Mouse (Mus musculus): ENCODE results near the gene Arv1. TPM values are rescaled to one million over a fixed set of nuclear protein-coding genes. Genes with fewer than 3 reads are reported as not detected.

Gene Arv1
- polyA plus RNA-seq, 1 experiment from 2014 or later = 15.0 TPM

DNA sequence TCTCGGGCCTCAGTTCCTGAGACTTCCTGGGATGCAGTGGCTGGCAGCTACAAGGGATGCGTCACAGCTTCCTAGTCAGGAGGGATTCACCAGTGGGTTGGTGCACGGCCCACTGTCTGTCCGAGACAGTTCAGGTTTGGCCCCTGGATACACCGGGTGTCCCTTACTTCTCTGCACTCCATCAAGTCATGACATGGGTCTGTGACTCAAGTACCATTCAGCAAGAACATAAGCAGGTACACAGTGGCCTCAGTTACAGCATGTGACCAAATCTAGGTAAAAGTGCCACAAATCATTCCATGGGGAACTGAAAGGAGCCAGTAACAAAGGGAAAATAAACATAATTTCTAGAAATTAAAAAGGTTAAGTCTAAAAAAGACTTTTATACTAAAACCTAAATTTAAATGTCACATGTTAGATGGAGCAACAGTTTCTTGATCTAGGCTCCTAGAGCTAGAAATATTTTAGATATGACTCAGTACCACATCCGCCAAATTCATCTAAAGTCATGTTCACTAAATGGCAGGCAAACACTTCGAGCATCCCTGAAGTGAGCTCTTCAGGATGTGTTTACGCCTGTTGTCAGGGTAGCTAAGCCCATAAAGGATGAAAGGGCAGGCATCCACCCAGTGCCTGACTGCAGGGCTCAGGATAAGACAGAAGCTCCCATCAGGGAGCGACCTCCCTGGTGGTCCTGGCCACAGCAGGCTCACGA is 40.7 kb upstream of the Arv1 start:
- 61% methylated on average over 10 of the region's 10 CpGs for WGBS
- Histone ChIP-seq H3K4me1 (ENCODE audit: insufficient read depth, low read depth, low read length) (no peaks in the 10 kb centered on the region), H3K9ac (replicated peaks; ENCODE audit: low read depth) (no peak overlapping the region), H3K9me3 (ENCODE audit: low read length) (no peaks in the 10 kb centered on the region), H3K27ac (ENCODE audit: low read length) (peak overlapping the region; percentile 47), H3K4me2 (replicated peaks; ENCODE audit: low read depth, low read length) (no peak overlapping the region), H3K4me3 (ENCODE audit: low read depth, low read length) (no peak overlapping the region), H3K27me3 (replicated peaks; ENCODE audit: insufficient read depth, low read length) (no peaks in the 10 kb centered on the region), H3K36me3 (ENCODE audit: insufficient read depth, low read length) (no peaks in the 10 kb centered on the region)
- ATAC-seq (peak; percentile 91), DNase-seq (ENCODE audit: low spot score) (peak; percentile 88)
- TF ChIP-seq EP300 (IDR thresholded peaks at IDR 0.05) = peak; percentile 94
- no peak for TF ChIP-seq CTCF (IDR thresholded peaks at IDR 0.05)

DNA sequence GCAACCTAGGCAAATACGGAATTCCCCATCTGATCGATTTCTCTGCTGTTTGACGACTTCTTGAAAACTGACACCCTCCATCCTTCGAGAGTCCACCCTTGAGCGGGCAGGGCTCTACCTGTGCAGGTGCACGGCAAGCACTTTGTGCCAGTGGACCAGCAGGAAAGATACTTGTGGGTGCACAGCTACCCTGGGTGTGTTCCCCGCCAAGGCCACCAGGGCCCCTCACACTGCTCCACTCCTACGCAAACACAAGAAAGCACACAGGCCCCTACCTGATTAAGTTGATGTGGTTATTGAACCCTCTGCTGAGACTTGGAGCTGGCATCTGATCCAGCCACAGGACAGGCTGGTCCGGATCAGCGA is 40.2 kb upstream of the Arv1 start:
- Histone ChIP-seq H3K9ac (replicated peaks; ENCODE audit: low read depth) (no peak overlapping the region), H3K36me3 (ENCODE audit: insufficient read depth, low read length) (no peaks in the 10 kb centered on the region), H3K4me2 (replicated peaks; ENCODE audit: low read depth, low read length) (no peak overlapping the region), H3K9me3 (ENCODE audit: low read length) (no peaks in the 10 kb centered on the region), H3K4me3 (ENCODE audit: low read depth, low read length) (no peak overlapping the region), H3K27me3 (replicated peaks; ENCODE audit: insufficient read depth, low read length) (no peaks in the 10 kb centered on the region), H3K4me1 (ENCODE audit: insufficient read depth, low read depth, low read length) (no peaks in the 10 kb centered on the region), H3K27ac (ENCODE audit: low read length) (peak overlapping the region; percentile 38; the same call in 1 of the 2 replicates)
- peak; percentile 56 for TF ChIP-seq CTCF (IDR thresholded peaks at IDR 0.05)
- TF ChIP-seq EP300 (IDR thresholded peaks at IDR 0.05) = no peak
- peak; percentile 60 for DNase-seq (ENCODE audit: low spot score)
- 51% methylated on average over 10 of the region's 10 CpGs for WGBS
- ATAC-seq = peak; percentile 82

DNA sequence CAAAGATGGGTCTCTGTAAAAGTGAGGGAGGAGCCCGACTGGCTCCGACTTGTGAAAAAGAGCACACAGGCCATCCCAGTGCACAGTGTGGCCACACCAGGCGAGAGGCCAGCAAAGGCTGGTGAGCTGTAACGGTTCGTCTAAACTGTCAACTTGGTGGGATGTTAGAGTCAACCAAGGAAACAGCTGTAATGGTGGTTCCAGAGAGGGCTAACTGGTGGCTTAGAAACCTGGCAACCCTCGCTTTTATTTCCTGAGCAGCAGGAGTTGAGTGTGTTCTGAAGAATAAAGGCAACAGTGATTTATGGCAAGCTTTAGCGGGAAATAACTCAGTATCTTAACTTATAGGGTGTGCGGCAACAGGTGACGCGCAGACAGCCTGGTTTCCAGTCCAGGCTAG is 39.7 kb upstream of the Arv1 start:
- H3K36me3 ChIP-seq (ENCODE audit: insufficient read depth, low read length) = no peaks in the 10 kb centered on the region
- H3K4me3 ChIP-seq (ENCODE audit: low read depth, low read length) = no peak overlapping the region
- no peak for TF ChIP-seq CTCF (IDR thresholded peaks at IDR 0.05)
- no peak for TF ChIP-seq EP300 (IDR thresholded peaks at IDR 0.05)
- H3K9ac ChIP-seq (replicated peaks; ENCODE audit: low read depth) = no peak overlapping the region
- H3K27ac ChIP-seq (ENCODE audit: low read length) = peak overlapping the region; percentile 38; the same call in 1 of the 2 replicates
- WGBS = 83% methylated on average over 10 of the region's 10 CpGs
- H3K27me3 ChIP-seq (replicated peaks; ENCODE audit: insufficient read depth, low read length) = no peaks in the 10 kb centered on the region
- H3K4me1 ChIP-seq (ENCODE audit: insufficient read depth, low read depth, low read length) = no peaks in the 10 kb centered on the region
- DNase-seq (ENCODE audit: low spot score) (no peak), ATAC-seq (no peak)
- H3K4me2 ChIP-seq (replicated peaks; ENCODE audit: low read depth, low read length) = no peak overlapping the region
- H3K9me3 ChIP-seq (ENCODE audit: low read length) = no peaks in the 10 kb centered on the region

DNA sequence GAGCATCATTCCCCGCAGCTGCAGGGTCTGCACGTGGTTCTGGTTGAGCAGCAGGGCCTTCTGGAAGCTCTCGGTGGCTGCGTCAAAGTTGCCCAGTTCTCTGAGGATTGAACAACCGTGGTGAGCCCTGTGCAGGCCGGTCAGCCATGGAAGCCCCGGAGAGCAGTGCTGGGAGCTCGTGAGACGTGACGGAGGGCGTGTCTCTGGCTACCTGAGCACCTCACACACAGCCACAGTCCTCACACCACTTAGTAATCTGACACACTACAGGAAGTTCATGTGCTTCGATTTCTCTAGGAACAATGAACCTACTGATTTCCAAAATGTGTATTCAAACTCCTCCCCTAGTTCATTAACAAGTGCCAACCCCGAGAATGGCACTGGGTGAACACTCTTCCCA is 33.0 kb upstream of the Arv1 start:
- peak; percentile 56 for DNase-seq (ENCODE audit: low spot score)

DNA sequence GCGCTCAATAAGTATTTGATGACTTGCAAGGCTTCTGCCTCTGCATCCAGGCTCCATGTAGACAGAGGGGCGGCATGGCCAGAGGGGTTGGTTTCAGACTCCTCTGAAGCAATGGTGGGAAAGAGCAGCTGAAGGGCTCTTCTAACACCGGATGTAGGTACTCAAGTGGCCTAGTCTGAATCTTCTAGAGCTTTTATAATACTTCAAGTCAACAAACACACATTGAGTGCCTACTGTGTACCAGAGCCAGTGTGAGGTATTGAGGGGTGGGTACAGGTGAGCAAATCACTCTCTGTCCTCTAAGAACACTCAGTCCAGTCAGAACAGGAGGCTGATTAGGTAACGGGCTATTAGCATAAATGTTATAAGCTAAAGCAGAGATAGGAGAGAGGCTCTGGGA is 30.2 kb upstream of the Arv1 start:
- peak; percentile 92 for DNase-seq (ENCODE audit: low spot score)
- WGBS = 63% methylated on average over 4 of the region's 4 CpGs
- no peaks in the 10 kb centered on the region for H3K9me3 ChIP-seq (ENCODE audit: low read length)
- ATAC-seq = peak; percentile 96
- H3K9ac ChIP-seq (replicated peaks; ENCODE audit: low read depth) = no peak overlapping the region
- no peak overlapping the region for H3K4me3 ChIP-seq (ENCODE audit: low read depth, low read length)
- H3K27me3 ChIP-seq (replicated peaks; ENCODE audit: insufficient read depth, low read length) = no peaks in the 10 kb centered on the region
- no peaks in the 10 kb centered on the region for H3K4me1 ChIP-seq (ENCODE audit: insufficient read depth, low read depth, low read length)
- H3K27ac ChIP-seq (ENCODE audit: low read length) = 0 out of 2 replicates have a peak overlapping the region, but pooled peaks have one; percentile 76
- no peak overlapping the region for H3K4me2 ChIP-seq (replicated peaks; ENCODE audit: low read depth, low read length)
- H3K36me3 ChIP-seq (ENCODE audit: insufficient read depth, low read length) = no peaks in the 10 kb centered on the region
- peak; percentile 99 for TF ChIP-seq EP300 (IDR thresholded peaks at IDR 0.05)
- no peak for TF ChIP-seq CTCF (IDR thresholded peaks at IDR 0.05)

More for the DNA sequence above, 33.0 kb upstream of the Arv1 start:
- no peaks in the 10 kb centered on the region for H3K4me1 ChIP-seq (ENCODE audit: insufficient read depth, low read depth, low read length)
- H3K4me2 ChIP-seq (replicated peaks; ENCODE audit: low read depth, low read length) = no peak overlapping the region
- no peak overlapping the region for H3K27ac ChIP-seq (ENCODE audit: low read length)
- no peak overlapping the region for H3K9ac ChIP-seq (replicated peaks; ENCODE audit: low read depth)
- H3K36me3 ChIP-seq (ENCODE audit: insufficient read depth, low read length) = no peaks in the 10 kb centered on the region
- H3K27me3 ChIP-seq (replicated peaks; ENCODE audit: insufficient read depth, low read length) = no peaks in the 10 kb centered on the region
- TF ChIP-seq EP300 (IDR thresholded peaks at IDR 0.05) = no peak
- TF ChIP-seq CTCF (IDR thresholded peaks at IDR 0.05) = no peak
- no peak overlapping the region for H3K4me3 ChIP-seq (ENCODE audit: low read depth, low read length)
- ATAC-seq = no peak
- H3K9me3 ChIP-seq (ENCODE audit: low read length) = no peaks in the 10 kb centered on the region
- WGBS = 62% methylated on average over 13 of the region's 13 CpGs

DNA sequence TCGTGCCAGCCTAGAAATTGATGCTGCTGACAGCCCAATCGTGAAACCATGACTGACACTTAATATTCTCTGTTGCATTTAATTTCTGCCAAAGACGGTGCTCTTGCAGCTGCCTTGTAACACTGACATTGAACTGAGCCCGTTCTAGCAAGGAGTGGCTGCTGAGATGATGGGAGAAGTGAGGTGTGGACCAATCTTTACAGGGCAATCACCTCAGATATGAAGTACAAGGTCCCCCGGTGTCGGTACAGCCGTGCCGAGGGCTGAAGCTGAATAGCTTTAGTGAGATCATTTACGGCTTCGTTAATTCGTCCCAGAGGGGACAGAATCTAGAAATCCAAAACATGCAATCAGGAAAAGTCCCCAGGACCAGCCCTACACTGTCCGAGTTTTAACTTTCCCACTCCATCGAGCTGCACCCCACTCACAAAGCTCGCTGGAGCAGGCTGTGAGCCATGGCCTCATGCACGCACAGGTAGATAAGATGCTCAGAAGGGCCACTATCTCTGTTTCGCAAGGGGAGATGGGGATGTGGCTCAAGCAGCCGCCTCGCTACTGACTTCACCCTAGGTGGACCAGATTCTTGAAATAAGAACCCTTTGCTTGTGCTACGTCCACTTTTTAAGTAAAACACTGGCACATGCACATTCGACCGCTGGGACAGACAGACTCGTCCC is 26.4 kb upstream of the Arv1 start:
- Histone ChIP-seq H3K9me3 (ENCODE audit: low read length) (no peaks in the 10 kb centered on the region), H3K4me3 (ENCODE audit: low read depth, low read length) (no peak overlapping the region), H3K4me2 (replicated peaks; ENCODE audit: low read depth, low read length) (no peak overlapping the region), H3K27ac (ENCODE audit: low read length) (no peak overlapping the region), H3K27me3 (replicated peaks; ENCODE audit: insufficient read depth, low read length) (no peaks in the 10 kb centered on the region), H3K9ac (replicated peaks; ENCODE audit: low read depth) (no peak overlapping the region), H3K4me1 (ENCODE audit: insufficient read depth, low read depth, low read length) (no peaks in the 10 kb centered on the region), H3K36me3 (ENCODE audit: insufficient read depth, low read length) (no peaks in the 10 kb centered on the region)
- ATAC-seq (no peak), DNase-seq (ENCODE audit: low spot score) (no peak)
- TF ChIP-seq EP300 (IDR thresholded peaks at IDR 0.05) = no peak
- no peak for TF ChIP-seq CTCF (IDR thresholded peaks at IDR 0.05)
- 91% methylated on average over 22 of the region's 22 CpGs for WGBS
